Mouse (Mus musculus) CH12.LX (cell line): ENCODE data around the gene Ahrr. TPM values are rescaled to one million over a fixed set of nuclear protein-coding genes. Genes with fewer than 3 reads are reported as not detected.
A peak's percentile ranks its signal among the peaks of the same experiment; 100 is the strongest.

Experiments
- DNase-seq: peaks from one replicate; pipeline ENCODE4 v3.0.0-alpha.2; 2013; ENCODE audit errors: extremely low read depth
- H3K27ac ChIP-seq: 2 replicates; pipeline ENCODE4 v1.5.1; 2012; ENCODE audit warnings: low read depth, mild to moderate bottlenecking, control low read depth, moderate library complexity; ENCODE audit not compliant: insufficient read depth
- H3K27me3 ChIP-seq: replicated peaks from 2 replicates; pipeline ENCODE3; 2012; ENCODE audit warnings: inconsistent platforms
- H3K36me3 ChIP-seq, 2 experiments: replicated peaks in 1 of 2; 2 replicates each; pipeline versions ENCODE3 to v1.6.1; 2012; ENCODE audit warnings: inconsistent platforms in 1 of 2, low read length in 1 of 2, mild to moderate bottlenecking in 1 of 2, mixed read lengths in 1 of 2, moderate library complexity in 1 of 2; ENCODE audit not compliant: control insufficient read depth in 1 of 2, insufficient read depth in 1 of 2
- H3K4me1 ChIP-seq, 2 experiments: 2 replicates each; pipeline ENCODE4 v1.6.1; 2012; ENCODE audit warnings: inconsistent platforms in 1 of 2, moderate library complexity in 1 of 2; ENCODE audit not compliant: insufficient read depth in 2 of 2, control insufficient read depth in 1 of 2
- H3K4me2 ChIP-seq: 2 replicates; pipeline ENCODE4 v1.6.1; 2012; ENCODE audit warnings: low read depth, mild to moderate bottlenecking, control low read depth; ENCODE audit not compliant: poor library complexity, insufficient read depth, severe bottlenecking
- H3K4me3 ChIP-seq, 3 experiments: fragments of 150-350 bp in 1 of 3; sonication (generic) in 1 of 3; replicated peaks in 1 of 3; 2 replicates each; pipeline versions ENCODE3 to v1.5.1; 2011 to 2012; ENCODE audit warnings: low read depth in 2 of 3, low read length in 2 of 3, mild to moderate bottlenecking in 2 of 3, moderate library complexity in 2 of 3, control low read depth in 1 of 3, improper control_type of control experiment in 1 of 3, inconsistent platforms in 1 of 3, mixed read lengths in 1 of 3; ENCODE audit not compliant: poor library complexity in 1 of 3
- H3K79me2 ChIP-seq: replicated peaks from 2 replicates; pipeline ENCODE4 v1.6.1; 2012; ENCODE audit warnings: mild to moderate bottlenecking, moderate library complexity; ENCODE audit not compliant: control insufficient read depth, poor library complexity, insufficient read depth, severe bottlenecking; ENCODE audit errors: extremely low read depth
- H3K9ac ChIP-seq: 2 replicates; pipeline ENCODE4 v1.6.1; 2012; ENCODE audit warnings: low read depth, mild to moderate bottlenecking, control low read depth, moderate library complexity; ENCODE audit not compliant: insufficient read depth
- H3K9me3 ChIP-seq: replicated peaks from 2 replicates; pipeline ENCODE3; 2012; ENCODE audit warnings: low read length, inconsistent platforms, mixed read lengths
- BHLHE40 ChIP-seq: IDR thresholded peaks from 2 replicates; pipeline ENCODE4 v1.6.1; 2011; ENCODE audit warnings: mild to moderate bottlenecking, low read depth, low read length, improper control_type of control experiment
- CHD1 ChIP-seq: IDR thresholded peaks from 2 replicates; pipeline ENCODE4 v1.6.1; 2012; ENCODE audit warnings: low read depth, low read length, improper control_type of control experiment, inconsistent platforms
- CHD2 ChIP-seq: IDR thresholded peaks from 2 replicates; pipeline ENCODE4 v1.6.1; 2011; ENCODE audit warnings: low read length, improper control_type of control experiment
- E2F4 ChIP-seq: IDR thresholded peaks from 2 replicates; pipeline ENCODE4 v1.6.1; 2011; ENCODE audit warnings: low read depth, low read length, improper control_type of control experiment; ENCODE audit not compliant: insufficient replicate concordance
- ELF1 ChIP-seq: IDR thresholded peaks from 2 replicates; pipeline ENCODE4 v1.6.1; 2014; ENCODE audit warnings: low read depth, mild to moderate bottlenecking, inconsistent platforms, low read length, improper control_type of control experiment
- EP300 ChIP-seq: IDR thresholded peaks from 2 replicates; pipeline ENCODE4 v1.6.1; 2011; ENCODE audit warnings: low read length, improper control_type of control experiment
- GABPA ChIP-seq: IDR thresholded peaks from 2 replicates; pipeline ENCODE4 v1.6.1; 2012; ENCODE audit warnings: low read depth, low read length, improper control_type of control experiment, inconsistent platforms; ENCODE audit not compliant: insufficient replicate concordance
- HCFC1 ChIP-seq: IDR thresholded peaks from 2 replicates; pipeline ENCODE4 v1.6.1; 2012; ENCODE audit warnings: low read depth, mild to moderate bottlenecking, inconsistent platforms, low read length, improper control_type of control experiment
- IRF4 ChIP-seq: IDR thresholded peaks from 2 replicates; pipeline ENCODE4 v1.6.1; 2014; ENCODE audit warnings: low read depth, mild to moderate bottlenecking, inconsistent platforms, low read length, improper control_type of control experiment
- JUND ChIP-seq: conservative IDR thresholded peaks from 2 replicates; pipeline ENCODE4 v1.6.1; 2011; ENCODE audit warnings: low read depth, low read length, improper control_type of control experiment
- MAFK ChIP-seq: IDR thresholded peaks from 2 replicates; pipeline ENCODE4 v1.6.1; 2011; ENCODE audit warnings: low read length, improper control_type of control experiment; ENCODE audit not compliant: insufficient replicate concordance
- NELFE ChIP-seq: IDR thresholded peaks from 2 replicates; pipeline ENCODE4 v1.6.1; 2011; ENCODE audit warnings: low read depth, low read length, improper control_type of control experiment
- NRF1 ChIP-seq: IDR thresholded peaks from 2 replicates; pipeline ENCODE4 v1.6.1; 2014; ENCODE audit warnings: low read depth, mild to moderate bottlenecking, inconsistent platforms, low read length, improper control_type of control experiment, moderate library complexity
- PAX5 ChIP-seq: IDR thresholded peaks from 2 replicates; pipeline ENCODE4 v1.6.1; 2012; ENCODE audit warnings: low read length, inconsistent platforms, mixed read lengths
- POLR2A ChIP-seq: IDR thresholded peaks from 2 replicates; pipeline ENCODE4 v1.6.1; 2011; ENCODE audit warnings: low read depth, mild to moderate bottlenecking, improper control_type of control experiment, low read length
- POLR2AphosphoS2 ChIP-seq: IDR thresholded peaks from 2 replicates; pipeline ENCODE4 v1.6.1; 2011; ENCODE audit warnings: low read depth, low read length, improper control_type of control experiment
- RAD21 ChIP-seq: IDR thresholded peaks from 2 replicates; pipeline ENCODE4 v1.6.1; 2011; ENCODE audit warnings: low read depth, mild to moderate bottlenecking, low read length, improper control_type of control experiment, moderate library complexity
- SIN3A ChIP-seq: IDR thresholded peaks from 2 replicates; pipeline ENCODE4 v1.6.1; 2012; ENCODE audit warnings: low read length, improper control_type of control experiment, inconsistent platforms
- TBP ChIP-seq: conservative IDR thresholded peaks from 2 replicates; pipeline ENCODE4 v1.6.1; 2011; ENCODE audit warnings: low read depth, low read length, improper control_type of control experiment
- TCF12 ChIP-seq: IDR thresholded peaks from 2 replicates; pipeline ENCODE4 v1.6.1; 2014; ENCODE audit warnings: low read depth, mild to moderate bottlenecking, inconsistent platforms, low read length, improper control_type of control experiment
- USF2 ChIP-seq: conservative IDR thresholded peaks from 2 replicates; pipeline ENCODE4 v1.6.1; 2011; ENCODE audit warnings: low read depth, low read length, improper control_type of control experiment
- ZC3H11A ChIP-seq: IDR thresholded peaks from 2 replicates; pipeline ENCODE4 v1.6.1; 2012; ENCODE audit warnings: low read depth, mild to moderate bottlenecking, inconsistent platforms, low read length, improper control_type of control experiment
- dilution Hi-C: fragments of 300-500 bp; cut with MboI; formaldehyde crosslinking; loops from 2 replicates; pipeline ENCODE4 v1.14.3; 2020; ENCODE audit warnings: low sequenced_read_pairs; ENCODE audit not compliant: extremely low pct_unique_long_range_greater_than_20kb, extremely low pct_ligation_motif_present
- in situ Hi-C: fragments of 300-500 bp; cut with MboI; formaldehyde crosslinking; loops from 3 replicates; pipeline ENCODE4 v1.14.3; 2019; ENCODE audit warnings: low sequenced_read_pairs, low pct_ligation_motif_present, low pct_unique_long_range_greater_than_20kb, mixed read lengths
- polyA plus RNA-seq: library from polyadenylated mRNA; unstranded; fragments of >175 nt; gene quantifications from 2 replicates; pipeline ENCODE4 v1.2.1, GENCODE M21; 2012; ENCODE audit warnings: low read depth; ENCODE audit not compliant: insufficient read length
- total RNA-seq, 2 experiments: library from RNA; depleted of rRNA; stranded (reverse); fragments of 300-350 nt in 1 of 2; fragments of >200 nt in 1 of 2; gene quantifications; 2 replicates each; pipeline ENCODE4 v1.2.3; 2012 to 2014

Gene Ahrr
- total and polyA plus RNA-seq, 3 experiments = 0.90 to 1.0 (median 1.0) TPM

- dilution Hi-C loops (no loop called here), in situ Hi-C loops (no loop called here)
- H3K36me3 ChIP-seq = peaks cover 0 to 2% of the 10 kb centered on the region in 2 experiments
- H3K4me2 ChIP-seq = no peak overlapping the region
- DNase-seq = no peak
- H3K4me3 ChIP-seq = no peak overlapping the region
- H3K9ac ChIP-seq = no peak overlapping the region
- H3K9me3 ChIP-seq = no peaks in the 10 kb centered on the region
- H3K27ac ChIP-seq = no peak overlapping the region
- H3K27me3 ChIP-seq = no peaks in the 10 kb centered on the region
- TF ChIP-seq POLR2AphosphoS2 (no peak), CHD2 (no peak), IRF4 (no peak), TBP (no peak), USF2 (no peak), CHD1 (no peak), MAFK (no peak), RAD21 (no peak), TCF12 (no peak), NRF1 (no peak), HCFC1 (no peak), POLR2A (no peak), GABPA (no peak), JUND (no peak), NELFE (no peak)
- TF ChIP-seq, all 38 proteins: peak for 0
- H3K79me2 ChIP-seq = no peaks in the 10 kb centered on the region
- no peaks in the 10 kb centered on the region for H3K4me1 ChIP-seq
Measured at GRCm38 (mm10) chr13:74218441-74218840, 73.7 kb downstream of the Ahrr start.

- dilution Hi-C loops (no loop called here), in situ Hi-C loops (no loop called here)
- Histone ChIP-seq H3K4me1 (peaks cover 5 to 31% of the 10 kb centered on the region in 2 experiments; a peak in 3 of 4 replicates), H3K4me3 (peak overlapping the region; percentile 76 to 98 (median 83)), H3K36me3 (peaks cover 7 to 23% of the 10 kb centered on the region in 2 experiments), H3K79me2 (peaks cover 10% of the 10 kb centered on the region), H3K27me3 (no peaks in the 10 kb centered on the region), H3K4me2 (peak overlapping the region; percentile 63), H3K9me3 (no peaks in the 10 kb centered on the region), H3K9ac (peak overlapping the region; percentile 86), H3K27ac (peak overlapping the region; percentile 47; the same call in 1 of the 2 replicates)
- no peak for DNase-seq
- TF ChIP-seq RAD21 (no peak), E2F4 (no peak), EP300 (no peak), CHD1 (no peak), SIN3A (no peak), ELF1 (no peak), PAX5 (no peak), BHLHE40 (no peak), ZC3H11A (no peak)
Measured at GRCm38 (mm10) chr13:74208986-74209345, 83.2 kb downstream of the Ahrr start.
